Mouse (Mus musculus): ENCODE data around the gene Nedd4.

GRCm38 (mm10) chr9:72779733-72780132, 117.6 kb downstream of the Nedd4 start:
- no peak for TF ChIP-seq POLR2A (IDR thresholded peaks at IDR 0.05; ENCODE audit: control insufficient read depth, extremely low read depth, insufficient read depth, low read length, poor library complexity)
- no peak for TF ChIP-seq CTCF (IDR thresholded peaks at IDR 0.05; ENCODE audit: borderline replicate concordance, control insufficient read depth, extremely low read depth, insufficient read depth, low read length, poor library complexity)
